9 mouse cellular contexts compared by ENCODE assay signal in the genomic region with DNA sequence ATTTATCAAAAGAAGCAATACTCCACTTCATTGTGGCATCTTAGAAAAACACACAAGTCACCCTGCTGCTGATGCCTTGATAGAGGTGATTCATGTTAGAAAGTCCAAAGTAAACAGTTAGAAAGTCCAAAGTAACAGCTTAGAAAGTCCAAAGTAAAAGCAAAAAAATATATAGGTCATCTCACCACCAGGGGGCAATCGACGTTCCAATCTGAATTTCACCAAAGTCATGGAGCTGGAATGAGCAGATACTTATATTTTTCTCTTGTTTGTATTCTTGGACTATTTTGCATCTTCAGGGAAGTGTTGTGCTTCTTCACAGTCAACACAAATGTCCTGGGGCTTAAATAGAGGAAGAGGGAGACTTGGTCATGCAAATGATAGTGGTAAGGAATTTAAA.
DNase-seq lines count a peak whose midpoint lies in the region; ATAC-seq and TF ChIP-seq lines count a peak whose summit lies in the region.
"Had no signal": no experiment of that assay in that cellular context is flagged by ENCODE, and none has a peak within 500 bp of the region (broad histone marks: within the 10 kb centered on the region; RNA-seq: fewer than 3 reads in every experiment).

No protein-coding gene starts in this region.

- H3K4me3 ChIP-seq in heart, adult 2 months: no peak overlapping the region
- no peak overlapping the region for H3K4me3 ChIP-seq in heart, embryonic 11.5 days (ENCODE audit: low read depth, low read length)
- no peak overlapping the region for H3K4me3 ChIP-seq in midbrain, embryonic 14.5 days (replicated peaks; ENCODE audit: low read depth, low read length)
- no peak overlapping the region for H3K4me3 ChIP-seq in midbrain, embryonic 15.5 days
- H3K4me3 ChIP-seq: heart, embryonic 13.5 days had no signal

- ATAC-seq in heart, embryonic 11.5 days (replicated peaks; ENCODE audit: insufficient number of reproducible peaks, low FRiP score, low TSS enrichment): no peak
- no peak for ATAC-seq in midbrain, embryonic 14.5 days (ENCODE audit: low FRiP score, low TSS enrichment)
- no peak for ATAC-seq in midbrain, embryonic 15.5 days (replicated peaks)
- no peak for ATAC-seq in megakaryocyte-erythroid progenitor cell, adult 5-6 weeks (replicated peaks; ENCODE audit: low FRiP score, low TSS enrichment, poor library complexity, severe bottlenecking)

- H3K9ac ChIP-seq in heart, adult 2 months (ENCODE audit: low read depth, low read length): no peak overlapping the region
- H3K9ac ChIP-seq in heart, embryonic 11.5 days (ENCODE audit: low read depth, low read length): no peak overlapping the region
- H3K9ac ChIP-seq in midbrain, embryonic 14.5 days (replicated peaks; ENCODE audit: low read length): no peak overlapping the region
- no peak overlapping the region for H3K9ac ChIP-seq in midbrain, embryonic 15.5 days
- H3K9ac ChIP-seq: heart, embryonic 13.5 days had no signal

- DNase-seq in heart, adult 2 months: peak in 1 of 2 experiments; percentile 20
- peak; percentile 71 for DNase-seq in midbrain, embryonic 14.5 days
- DNase-seq in brain, embryonic 14.5 days (ENCODE audit: low read depth): peak; percentile 49
- DNase-seq in lung, postnatal 25 days (ENCODE audit: low spot score): peak; percentile 6
- DNase-seq in urinary bladder, postnatal 4 days (ENCODE audit: low spot score in 2 of 2): no peak

- no peak for TF ChIP-seq POLR2A in heart, adult 2 months (IDR thresholded peaks at IDR 0.05; ENCODE audit: insufficient read depth, low read depth, low read length)
- no peak for TF ChIP-seq POLR2A in brain, embryonic 14.5 days (IDR thresholded peaks at IDR 0.05; ENCODE audit: borderline replicate concordance, extremely low read depth, insufficient read depth, insufficient read length, poor library complexity, severe bottlenecking)

- peak; percentile 69 for TF ChIP-seq CTCF in heart, adult 2 months (IDR thresholded peaks at IDR 0.05)
- TF ChIP-seq CTCF in brain, embryonic 14.5 days (IDR thresholded peaks at IDR 0.05; ENCODE audit: borderline replicate concordance, extremely low read depth, insufficient read depth, insufficient read length): peak; percentile 36; the same call in 1 of the 2 replicates

- no peaks in the 10 kb centered on the region for H3K9me3 ChIP-seq in heart, embryonic 11.5 days (replicated peaks; ENCODE audit: control insufficient read depth, low read length)
- H3K9me3 ChIP-seq in midbrain, embryonic 14.5 days (ENCODE audit: control insufficient read depth, low read length): no peaks in the 10 kb centered on the region
- H3K9me3 ChIP-seq in midbrain, embryonic 15.5 days: no peaks in the 10 kb centered on the region
- H3K9me3 ChIP-seq: heart, embryonic 13.5 days had no signal

- no peaks in the 10 kb centered on the region for H3K27me3 ChIP-seq in heart, adult 2 months (ENCODE audit: control insufficient read depth, insufficient read depth, low read length)
- H3K27me3 ChIP-seq in heart, embryonic 11.5 days (ENCODE audit: control insufficient read depth, insufficient read depth, low read length): no peaks in the 10 kb centered on the region
- no peaks in the 10 kb centered on the region for H3K27me3 ChIP-seq in midbrain, embryonic 14.5 days (ENCODE audit: control insufficient read depth, insufficient read depth, low read length)
- no peaks in the 10 kb centered on the region for H3K27me3 ChIP-seq in midbrain, embryonic 15.5 days (replicated peaks)
- H3K27me3 ChIP-seq: heart, embryonic 13.5 days had no signal

- 31% methylated on average over 2 of the region's 2 CpGs for WGBS in heart, adult 2 months
- WGBS in heart, embryonic 11.5 days (ENCODE audit: insufficient replicate concordance): 21% methylated on average over 2 of the region's 2 CpGs
- 45% methylated on average over 2 of the region's 2 CpGs for WGBS in midbrain, embryonic 14.5 days
- WGBS in midbrain, embryonic 15.5 days: 41% methylated on average over 2 of the region's 2 CpGs

- no peak for TF ChIP-seq EP300 in heart, adult 2 months (IDR thresholded peaks at IDR 0.05; ENCODE audit: insufficient read depth, low read depth, low read length)

- H3K27ac ChIP-seq in heart, adult 2 months: no peak overlapping the region
- no peak overlapping the region for H3K27ac ChIP-seq in heart, embryonic 11.5 days (ENCODE audit: low read depth, low read length)
- H3K27ac ChIP-seq in midbrain, embryonic 14.5 days (replicated peaks; ENCODE audit: low read depth, low read length): no peak overlapping the region
- no peak overlapping the region for H3K27ac ChIP-seq in midbrain, embryonic 15.5 days
- H3K27ac ChIP-seq: heart, embryonic 13.5 days had no signal

- H3K36me3 ChIP-seq in heart, adult 2 months (ENCODE audit: control insufficient read depth, insufficient read depth, low read length): no peaks in the 10 kb centered on the region
- no peaks in the 10 kb centered on the region for H3K36me3 ChIP-seq in heart, embryonic 11.5 days (ENCODE audit: control insufficient read depth, insufficient read depth, low read length)
- H3K36me3 ChIP-seq in midbrain, embryonic 14.5 days (ENCODE audit: control insufficient read depth, insufficient read depth, low read length): no peaks in the 10 kb centered on the region
- no peaks in the 10 kb centered on the region for H3K36me3 ChIP-seq in midbrain, embryonic 15.5 days (replicated peaks)
- H3K36me3 ChIP-seq: heart, embryonic 13.5 days had no signal

- no peaks in the 10 kb centered on the region for H3K4me1 ChIP-seq in heart, adult 2 months (ENCODE audit: control insufficient read depth, insufficient read depth, low read length)
- H3K4me1 ChIP-seq in heart, embryonic 11.5 days (ENCODE audit: control insufficient read depth, insufficient read depth, low read length): no peaks in the 10 kb centered on the region; the same call in 1 of the 2 replicates
- no peaks in the 10 kb centered on the region for H3K4me1 ChIP-seq in midbrain, embryonic 14.5 days (ENCODE audit: control insufficient read depth, insufficient read depth, low read length)
- H3K4me1 ChIP-seq in midbrain, embryonic 15.5 days: no peaks in the 10 kb centered on the region

- intact Hi-C loops in heart, adult 2 months (cut with DNase I): loop anchor here (2.0 kb wide), 2 partner anchors 224 to 688 kb away; no protein-coding TSS in a partner anchor

- H3K4me2 ChIP-seq in heart, embryonic 11.5 days: no peak overlapping the region
- H3K4me2 ChIP-seq in midbrain, embryonic 14.5 days (ENCODE audit: low read length): no peak overlapping the region
- no peak overlapping the region for H3K4me2 ChIP-seq in midbrain, embryonic 15.5 days
- H3K4me2 ChIP-seq: heart, embryonic 13.5 days had no signal

- no peaks in the 10 kb centered on the region for H3K79me2 ChIP-seq in heart, adult 2 months (replicated peaks; ENCODE audit: control insufficient read depth, insufficient read depth, low read length)

Comparison
In these comparisons a context has a peak if more than half of its experiments do, and no peak if none do; other contexts are left out.
1. DNase-seq: peak in midbrain, embryonic 14.5 days (single experiment), brain, embryonic 14.5 days (single experiment) and lung, postnatal 25 days (single experiment); none in urinary bladder, postnatal 4 days (0 of 2).